Mouse (Mus musculus) heart, embryonic 15.5 days (tissue): ENCODE measurements around the gene Wdr20. TPM values are rescaled to one million over a fixed set of nuclear protein-coding genes. Genes with fewer than 3 reads are reported as not detected.
"Not testable (repeated sequence)": the region's sequence is repeated elsewhere in the genome, so short reads cannot be mapped to it uniquely, and the experiment has no call there.

Experiments
- ATAC-seq: fragments of 200-750 bp; cut with Nextera tagmentation; replicated peaks from 2 replicates; pipeline ENCODE4 v1.8.0; 2017; ENCODE audit warnings: low read depth, moderate TSS enrichment; ENCODE audit not compliant: insufficient number of reproducible peaks, insufficient read depth, low FRiP score
- H3K27ac ChIP-seq: fragments of 300-500 bp; sonication (generic); 2 replicates; pipeline ENCODE4 v1.5.1; 2015; ENCODE audit warnings: mild to moderate bottlenecking, inconsistent platforms
- H3K27me3 ChIP-seq: fragments of 300-500 bp; sonication (generic); 2 replicates; pipeline ENCODE4 v1.6.1; 2015; ENCODE audit warnings: inconsistent platforms
- H3K36me3 ChIP-seq: fragments of 300-500 bp; sonication (generic); 2 replicates; pipeline ENCODE4 v1.6.1; 2015; ENCODE audit warnings: mild to moderate bottlenecking, inconsistent platforms
- H3K4me1 ChIP-seq: fragments of 300-500 bp; sonication (generic); replicated peaks from 2 replicates; pipeline ENCODE4 v1.6.1; 2015; ENCODE audit warnings: inconsistent platforms
- H3K4me2 ChIP-seq: fragments of 300-500 bp; sonication (generic); 2 replicates; pipeline ENCODE4 v1.6.1; 2015; ENCODE audit warnings: inconsistent platforms, mild to moderate bottlenecking, moderate library complexity
- H3K4me3 ChIP-seq: fragments of 300-500 bp; sonication (generic); 2 replicates; pipeline ENCODE4 v1.5.1; 2015; ENCODE audit warnings: mild to moderate bottlenecking, inconsistent platforms
- H3K9ac ChIP-seq: fragments of 300-500 bp; sonication (generic); 2 replicates; pipeline ENCODE4 v1.6.1; 2015; ENCODE audit warnings: mild to moderate bottlenecking, inconsistent platforms
- H3K9me3 ChIP-seq: fragments of 300-500 bp; sonication (generic); replicated peaks from 2 replicates; pipeline ENCODE4 v1.6.1; 2016; ENCODE audit warnings: inconsistent platforms
- WGBS: fragments of 180-500 bp; shearing (Covaris S2); methylation state at CpG from one replicate; pipeline ENCODE4 v1.1.7; 2015; ENCODE audit warnings: mixed read lengths; 5-methylcytosine and 5-hydroxymethylcytosine counted together
- polyA plus RNA-seq: library from polyadenylated mRNA; unstranded; fragments of >200 nt; fragmentation: Nextera tagmentation; extraction: Ambion mirVana; gene quantifications from 2 replicates; pipeline ENCODE4 v1.2.1, GENCODE M21; 2015

Gene Wdr20
- polyA plus RNA-seq: 14.7 and 17.8 TPM in 2 replicates

- Histone ChIP-seq H3K4me1 (peaks cover 19% of the 10 kb centered on the region), H3K27me3 (0 out of 2 replicates have a peak, but pooled peaks cover 6% of the 10 kb centered on the region), H3K4me2 (peak within 1 kb of the TSS; percentile 86), H3K9me3 (no peaks in the 10 kb centered on the region), H3K4me3 (peak within 1 kb of the TSS; percentile 89), H3K9ac (peak within 1 kb of the TSS; percentile 92), H3K27ac (peak within 1 kb of the TSS; percentile 75), H3K36me3 (no peaks in the 10 kb centered on the region)
- 1% methylated on average over 69 of the region's 69 CpGs for WGBS
- ATAC-seq: peak; percentile 98
Observed at GRCm38 (mm10) chr12:110737170-110738157, at the start of gene Wdr20. Gene Wdr20 (plus strand): TSS chr12:110737944.

GRCm38 (mm10) chr12:110688921-110689320 lies 48.8 kb upstream of the Wdr20 start:
- not testable (repeated sequence) for H3K4me2 ChIP-seq, H3K27me3 ChIP-seq, H3K9ac ChIP-seq, H3K4me3 ChIP-seq, ATAC-seq, H3K9me3 ChIP-seq
- WGBS: 91% methylated on average over 3 of the region's 3 CpGs
- peaks cover 28% of the 10 kb centered on the region for H3K4me1 ChIP-seq
- H3K36me3 ChIP-seq: peaks cover 32% of the 10 kb centered on the region
- H3K27ac ChIP-seq: peak overlapping the region; percentile 93

GRCm38 (mm10) chr12:110689919-110690643 lies 47.7 kb upstream of the Wdr20 start:
- H3K9me3 ChIP-seq: no peaks in the 10 kb centered on the region
- no peak overlapping the region for H3K27ac ChIP-seq
- WGBS: 81% methylated on average over 6 of the region's 6 CpGs
- no peak for ATAC-seq
- no peak overlapping the region for H3K9ac ChIP-seq
- no peak overlapping the region for H3K4me3 ChIP-seq
- H3K4me1 ChIP-seq: peaks cover 34% of the 10 kb centered on the region
- H3K36me3 ChIP-seq: peaks cover 39% of the 10 kb centered on the region
- H3K4me2 ChIP-seq: no peak overlapping the region
- no peaks in the 10 kb centered on the region for H3K27me3 ChIP-seq

GRCm38 (mm10) chr12:110693378-110693777 lies 44.4 kb upstream of the Wdr20 start:
- not testable (repeated sequence) for H3K27ac ChIP-seq, H3K9ac ChIP-seq, H3K27me3 ChIP-seq, H3K4me3 ChIP-seq, ATAC-seq, H3K9me3 ChIP-seq
- Histone ChIP-seq H3K4me2 (peak overlapping the region; percentile 4; the same call in 1 of the 2 replicates), H3K4me1 (peaks cover 28% of the 10 kb centered on the region), H3K36me3 (peaks cover 39% of the 10 kb centered on the region)
- WGBS: 68% methylated on average over 5 of the region's 5 CpGs

GRCm38 (mm10) chr12:110695676-110696171 lies 42.0 kb upstream of the Wdr20 start:
- Histone ChIP-seq H3K9ac (peak overlapping the region; percentile 99), H3K27ac (peak overlapping the region; percentile 96), H3K4me2 (peak overlapping the region; percentile 65), H3K36me3 (peaks cover 22% of the 10 kb centered on the region), H3K4me3 (peak overlapping the region; percentile 98), H3K9me3 (no peaks in the 10 kb centered on the region), H3K4me1 (peaks cover 37% of the 10 kb centered on the region), H3K27me3 (no peaks in the 10 kb centered on the region)
- WGBS: under 1% methylated on average over 55 of the region's 55 CpGs
- peak; percentile 51 for ATAC-seq

- ATAC-seq: peak; percentile 93
- Histone ChIP-seq H3K9me3 (no peaks in the 10 kb centered on the region), H3K4me3 (peak overlapping the region; percentile 98), H3K27me3 (no peaks in the 10 kb centered on the region), H3K27ac (peak overlapping the region; percentile 96), H3K4me2 (peak overlapping the region; percentile 77), H3K4me1 (peaks cover 41% of the 10 kb centered on the region), H3K36me3 (peaks cover 21% of the 10 kb centered on the region), H3K9ac (peak overlapping the region; percentile 99)
- WGBS: under 1% methylated on average over 88 of the region's 89 CpGs
Observed at GRCm38 (mm10) chr12:110696173-110696974, 41.4 kb upstream of the Wdr20 start.

GRCm38 (mm10) chr12:110696975-110697400 lies 40.8 kb upstream of the Wdr20 start:
- Histone ChIP-seq H3K9ac (peak overlapping the region; percentile 83), H3K27ac (peak overlapping the region; percentile 86), H3K4me2 (peak overlapping the region; percentile 77), H3K36me3 (peaks cover 15% of the 10 kb centered on the region), H3K4me1 (peaks cover 42% of the 10 kb centered on the region), H3K9me3 (no peaks in the 10 kb centered on the region), H3K4me3 (peak overlapping the region; percentile 98), H3K27me3 (no peaks in the 10 kb centered on the region)
- 48% methylated on average over 9 of the region's 9 CpGs for WGBS
- ATAC-seq: no peak

- Histone ChIP-seq H3K27ac (no peak overlapping the region), H3K9me3 (no peaks in the 10 kb centered on the region), H3K4me3 (peak overlapping the region; percentile 98; the same call in 1 of the 2 replicates), H3K36me3 (peaks cover 15% of the 10 kb centered on the region), H3K9ac (no peak overlapping the region), H3K4me1 (peaks cover 42% of the 10 kb centered on the region), H3K4me2 (no peak overlapping the region), H3K27me3 (no peaks in the 10 kb centered on the region)
- WGBS: 66% methylated on average over 5 of the region's 5 CpGs
- ATAC-seq: no peak
Observed at GRCm38 (mm10) chr12:110697457-110697856, 40.3 kb upstream of the Wdr20 start.

- no peaks in the 10 kb centered on the region for H3K27me3 ChIP-seq
- peaks cover 44% of the 10 kb centered on the region for H3K4me1 ChIP-seq
- no peak overlapping the region for H3K4me3 ChIP-seq
- H3K9me3 ChIP-seq: no peaks in the 10 kb centered on the region
- no peak overlapping the region for H3K27ac ChIP-seq
- WGBS: 87% methylated on average over 1 of the region's 1 CpGs
- no peak overlapping the region for H3K9ac ChIP-seq
- H3K4me2 ChIP-seq: no peak overlapping the region; the same call in 1 of the 2 replicates
- H3K36me3 ChIP-seq: peaks cover 11% of the 10 kb centered on the region; the same call in 1 of the 2 replicates
- no peak for ATAC-seq
Observed at GRCm38 (mm10) chr12:110698080-110698479, 39.7 kb upstream of the Wdr20 start.

- Histone ChIP-seq H3K4me2 (peak overlapping the region; percentile 35), H3K4me3 (no peak overlapping the region), H3K36me3 (peaks cover 7% of the 10 kb centered on the region; the same call in 1 of the 2 replicates), H3K27me3 (no peaks in the 10 kb centered on the region), H3K27ac (no peak overlapping the region), H3K9ac (no peak overlapping the region), H3K4me1 (peaks cover 46% of the 10 kb centered on the region), H3K9me3 (no peaks in the 10 kb centered on the region)
- 30% methylated on average over 13 of the region's 15 CpGs for WGBS
- no peak for ATAC-seq
Observed at GRCm38 (mm10) chr12:110698523-110699170, 39.1 kb upstream of the Wdr20 start.
